Mouse (Mus musculus) mouse embryonic stem cell (cell line): ENCODE measurements around the gene Pank2.
"Not testable (repeated sequence)": the region's sequence is repeated elsewhere in the genome, so short reads cannot be mapped to it uniquely, and the experiment has no call there.

Experiments used
- in situ Hi-C, 2 experiments: fragments of 300-500 bp; cut with MboI; formaldehyde crosslinking; loops; 1 replicate in 1 of 2; 3 replicates in 1 of 2; pipeline ENCODE4 v1.14.3; 2019 to 2020; ENCODE audit warnings: low sequenced_read_pairs in 2 of 2, low pct_unique_long_range_greater_than_20kb in 1 of 2, mixed read lengths in 1 of 2; ENCODE audit not compliant: unreplicated experiment in 1 of 2

Gene Pank2

GRCm38 (mm10) chr2:131262213-131262672, at the start of gene Pank2:
TSS of gene Pank2 (plus strand) at chr2:131262495.
- in situ Hi-C loops, result no loop called here

GRCm38 (mm10) chr2:131213773-131214172, 48.5 kb upstream of the Pank2 start:
- in situ Hi-C loops, result no loop called here

GRCm38 (mm10) chr2:131215941-131216858, 46.1 kb upstream of the Pank2 start:
- in situ Hi-C loops, result no loop called here

- in situ Hi-C loops, result no loop called here
Measured at GRCm38 (mm10) chr2:131220030-131220429, 42.3 kb upstream of the Pank2 start.

- in situ Hi-C loops, result no loop called here
Measured at GRCm38 (mm10) chr2:131221853-131222515, 40.3 kb upstream of the Pank2 start.

- in situ Hi-C loops, result no loop called here
Measured at GRCm38 (mm10) chr2:131222562-131222961, 39.7 kb upstream of the Pank2 start.

- in situ Hi-C loops, result no loop called here
Measured at GRCm38 (mm10) chr2:131223569-131223968, 38.7 kb upstream of the Pank2 start.

GRCm38 (mm10) chr2:131225178-131225577, 37.1 kb upstream of the Pank2 start:
- in situ Hi-C loops, result no loop called here

- in situ Hi-C loops, result not testable (repeated sequence)
Measured at GRCm38 (mm10) chr2:131226669-131227068, 35.6 kb upstream of the Pank2 start.

GRCm38 (mm10) chr2:131227243-131227642, 35.1 kb upstream of the Pank2 start:
- in situ Hi-C loops, result no loop called here

- in situ Hi-C loops, result no loop called here
Measured at GRCm38 (mm10) chr2:131232558-131232957, 29.7 kb upstream of the Pank2 start.

- in situ Hi-C loops, result no loop called here
Measured at GRCm38 (mm10) chr2:131233307-131234126, 28.8 kb upstream of the Pank2 start, which contains the start of gene Mavs. TSS of gene Mavs (plus strand) at chr2:131234063.

GRCm38 (mm10) chr2:131234127-131234650, 28.1 kb upstream of the Pank2 start:
- in situ Hi-C loops, result no loop called here

GRCm38 (mm10) chr2:131234970-131235635, 27.2 kb upstream of the Pank2 start:
- in situ Hi-C loops, result no loop called here

GRCm38 (mm10) chr2:131242180-131242579, 20.1 kb upstream of the Pank2 start:
- in situ Hi-C loops, result no loop called here

GRCm38 (mm10) chr2:131242929-131243328, 19.4 kb upstream of the Pank2 start:
- in situ Hi-C loops, result no loop called here

- in situ Hi-C loops, result loop anchor here in 1 of 2 experiments (10.0 kb wide), 1 partner anchor 159 kb away; no protein-coding TSS in a partner anchor
Measured at GRCm38 (mm10) chr2:131253681-131254328, 8.5 kb upstream of the Pank2 start.
